Mouse (Mus musculus) stomach, embryonic 15.5 days (tissue): ENCODE data around the gene Csf3r. TPM values are rescaled to one million over a fixed set of nuclear protein-coding genes. Genes with fewer than 3 reads are reported as not detected.
"Not testable (repeated sequence)": the region's sequence is repeated elsewhere in the genome, so short reads cannot be mapped to it uniquely, and the experiment has no call there.

ENCODE experiments used
- ATAC-seq: fragments of 200-750 bp; cut with Nextera tagmentation; 2 replicates; pipeline ENCODE4 v1.8.0; 2017; ENCODE audit warnings: low read depth, moderate number of reproducible peaks, moderate TSS enrichment; ENCODE audit not compliant: insufficient read depth, low FRiP score
- H3K27ac ChIP-seq: fragments of 300-500 bp; sonication (generic); 2 replicates; pipeline ENCODE4 v1.5.1; 2015; ENCODE audit warnings: mild to moderate bottlenecking, inconsistent platforms
- H3K27me3 ChIP-seq: fragments of 300-500 bp; sonication (generic); replicated peaks from 2 replicates; pipeline ENCODE4 v1.6.1; 2015; ENCODE audit warnings: inconsistent platforms
- H3K36me3 ChIP-seq: fragments of 300-500 bp; sonication (generic); 2 replicates; pipeline ENCODE4 v1.6.1; 2015; ENCODE audit warnings: inconsistent platforms
- H3K4me1 ChIP-seq: fragments of 300-500 bp; sonication (generic); 2 replicates; pipeline ENCODE4 v1.6.1; 2015; ENCODE audit warnings: inconsistent platforms
- H3K4me2 ChIP-seq: fragments of 300-500 bp; sonication (generic); 2 replicates; pipeline ENCODE4 v1.6.1; 2015; ENCODE audit warnings: mild to moderate bottlenecking, inconsistent platforms
- H3K4me3 ChIP-seq: fragments of 300-500 bp; sonication (generic); replicated peaks from 2 replicates; pipeline ENCODE4 v1.5.1; 2015; ENCODE audit warnings: inconsistent platforms
- H3K9ac ChIP-seq: fragments of 300-500 bp; sonication (generic); 2 replicates; pipeline ENCODE4 v1.6.1; 2015; ENCODE audit warnings: inconsistent platforms
- H3K9me3 ChIP-seq: fragments of 300-500 bp; sonication (generic); 2 replicates; pipeline ENCODE4 v1.6.1; 2016; ENCODE audit warnings: inconsistent platforms
- WGBS: fragments of 180-500 bp; shearing (Covaris S2); methylation state at CpG from one replicate; pipeline ENCODE4 v1.1.7; 2015; 5-methylcytosine and 5-hydroxymethylcytosine counted together
- polyA plus RNA-seq: library from polyadenylated mRNA; unstranded; fragments of >200 nt; fragmentation: Nextera tagmentation; extraction: Ambion mirVana; gene quantifications from 2 replicates; pipeline ENCODE4 v1.2.1, GENCODE M21; 2015

The Csf3r gene
- polyA plus RNA-seq = 1.8 and 1.9 TPM in 2 replicates

GRCm38 (mm10) chr4:126024303-126024900 is at the start of gene Csf3r:
TSS of gene Csf3r (plus strand) at chr4:126024550.
- no peak for ATAC-seq
- H3K27me3 ChIP-seq = no peaks in the 10 kb centered on the region
- no peaks in the 10 kb centered on the region for H3K36me3 ChIP-seq
- WGBS = 36% methylated on average over 16 of the region's 16 CpGs
- H3K9ac ChIP-seq = no peak within 1 kb of the TSS
- H3K4me1 ChIP-seq = no peaks in the 10 kb centered on the region
- H3K4me2 ChIP-seq = no peak within 1 kb of the TSS
- H3K4me3 ChIP-seq = 0 out of 2 replicates have a peak within 1 kb of the TSS, but pooled peaks have one; percentile 2
- H3K9me3 ChIP-seq = no peaks in the 10 kb centered on the region
- H3K27ac ChIP-seq = no peak within 1 kb of the TSS

GRCm38 (mm10) chr4:125977768-125978167 is 46.6 kb upstream of the Csf3r start:
- 41% methylated on average over 9 of the region's 9 CpGs for WGBS
- ATAC-seq = no peak
- Histone ChIP-seq H3K9ac (no peak overlapping the region), H3K27ac (no peak overlapping the region), H3K4me1 (no peaks in the 10 kb centered on the region), H3K27me3 (no peaks in the 10 kb centered on the region), H3K9me3 (no peaks in the 10 kb centered on the region), H3K4me3 (no peak overlapping the region), H3K4me2 (no peak overlapping the region), H3K36me3 (no peaks in the 10 kb centered on the region)

GRCm38 (mm10) chr4:125983279-125983678 is 41.1 kb upstream of the Csf3r start:
- Histone ChIP-seq H3K27ac (no peak overlapping the region), H3K36me3 (no peaks in the 10 kb centered on the region), H3K9ac (no peak overlapping the region), H3K4me3 (no peak overlapping the region), H3K9me3 (no peaks in the 10 kb centered on the region), H3K4me2 (no peak overlapping the region), H3K4me1 (no peaks in the 10 kb centered on the region), H3K27me3 (no peaks in the 10 kb centered on the region)
- ATAC-seq = no peak
- WGBS = 85% methylated on average over 8 of the region's 8 CpGs

- WGBS = 39% methylated on average over 2 of the region's 2 CpGs
- H3K4me2 ChIP-seq, ATAC-seq, H3K36me3 ChIP-seq, H3K27me3 ChIP-seq, H3K9ac ChIP-seq, H3K4me1 ChIP-seq, H3K9me3 ChIP-seq, H3K4me3 ChIP-seq, H3K27ac ChIP-seq: not testable (repeated sequence)
These were observed 38.6 kb upstream of the Csf3r start for GRCm38 (mm10) chr4:125985703-125986102.

- no peak overlapping the region for H3K27ac ChIP-seq
- H3K9ac ChIP-seq = no peak overlapping the region
- no peak overlapping the region for H3K4me2 ChIP-seq
- H3K36me3 ChIP-seq = no peaks in the 10 kb centered on the region
- 61% methylated on average over 3 of the region's 3 CpGs for WGBS
- H3K9me3 ChIP-seq = no peaks in the 10 kb centered on the region
- no peak overlapping the region for H3K4me3 ChIP-seq
- ATAC-seq = no peak
- H3K27me3 ChIP-seq = no peaks in the 10 kb centered on the region
- H3K4me1 ChIP-seq = no peaks in the 10 kb centered on the region
These were observed 37.3 kb upstream of the Csf3r start for GRCm38 (mm10) chr4:125987071-125987470.

GRCm38 (mm10) chr4:125989061-125989460 is 35.3 kb upstream of the Csf3r start:
- no peaks in the 10 kb centered on the region for H3K4me1 ChIP-seq
- no peaks in the 10 kb centered on the region for H3K27me3 ChIP-seq
- H3K9me3 ChIP-seq = no peaks in the 10 kb centered on the region
- H3K27ac ChIP-seq = no peak overlapping the region
- no peak overlapping the region for H3K4me3 ChIP-seq
- no peak for ATAC-seq
- 52% methylated on average over 11 of the region's 11 CpGs for WGBS
- no peak overlapping the region for H3K9ac ChIP-seq
- H3K4me2 ChIP-seq = no peak overlapping the region
- no peaks in the 10 kb centered on the region for H3K36me3 ChIP-seq

GRCm38 (mm10) chr4:125990143-125990542 is 34.2 kb upstream of the Csf3r start:
- Histone ChIP-seq H3K27ac (no peak overlapping the region), H3K4me2 (no peak overlapping the region), H3K27me3 (no peaks in the 10 kb centered on the region), H3K9me3 (no peaks in the 10 kb centered on the region), H3K9ac (no peak overlapping the region), H3K4me3 (no peak overlapping the region), H3K36me3 (no peaks in the 10 kb centered on the region), H3K4me1 (no peaks in the 10 kb centered on the region)
- WGBS = 26% methylated on average over 7 of the region's 7 CpGs
- no peak for ATAC-seq

- Histone ChIP-seq H3K36me3 (no peaks in the 10 kb centered on the region), H3K27ac (no peak overlapping the region), H3K9ac (no peak overlapping the region), H3K4me1 (no peaks in the 10 kb centered on the region), H3K27me3 (no peaks in the 10 kb centered on the region), H3K9me3 (no peaks in the 10 kb centered on the region), H3K4me3 (no peak overlapping the region), H3K4me2 (no peak overlapping the region)
- WGBS = 68% methylated on average over 3 of the region's 3 CpGs
- ATAC-seq = no peak
These were observed 32.1 kb upstream of the Csf3r start for GRCm38 (mm10) chr4:125992206-125992605.

GRCm38 (mm10) chr4:125992906-125993305 is 31.4 kb upstream of the Csf3r start:
- H3K27me3 ChIP-seq = no peaks in the 10 kb centered on the region
- H3K36me3 ChIP-seq = no peaks in the 10 kb centered on the region
- H3K4me1 ChIP-seq = no peaks in the 10 kb centered on the region
- no peak overlapping the region for H3K4me3 ChIP-seq
- H3K9ac ChIP-seq = no peak overlapping the region
- no peak overlapping the region for H3K4me2 ChIP-seq
- no peak overlapping the region for H3K27ac ChIP-seq
- ATAC-seq = no peak
- H3K9me3 ChIP-seq = no peaks in the 10 kb centered on the region
- 41% methylated on average over 2 of the region's 2 CpGs for WGBS

- H3K9ac ChIP-seq = no peak overlapping the region
- WGBS = 4% methylated on average over 4 of the region's 4 CpGs
- H3K4me1 ChIP-seq = no peaks in the 10 kb centered on the region
- no peaks in the 10 kb centered on the region for H3K9me3 ChIP-seq
- H3K4me3 ChIP-seq = no peak overlapping the region
- H3K4me2 ChIP-seq = no peak overlapping the region
- no peak for ATAC-seq
- H3K36me3 ChIP-seq = no peaks in the 10 kb centered on the region
- no peaks in the 10 kb centered on the region for H3K27me3 ChIP-seq
- H3K27ac ChIP-seq = no peak overlapping the region
These were observed 27.8 kb upstream of the Csf3r start for GRCm38 (mm10) chr4:125996576-125996975.

GRCm38 (mm10) chr4:125997826-125998225 is 26.5 kb upstream of the Csf3r start:
- no peak overlapping the region for H3K9ac ChIP-seq
- no peaks in the 10 kb centered on the region for H3K9me3 ChIP-seq
- 88% methylated on average over 2 of the region's 2 CpGs for WGBS
- no peaks in the 10 kb centered on the region for H3K36me3 ChIP-seq
- ATAC-seq = no peak
- no peak overlapping the region for H3K4me3 ChIP-seq
- H3K4me2 ChIP-seq = no peak overlapping the region
- no peaks in the 10 kb centered on the region for H3K27me3 ChIP-seq
- no peaks in the 10 kb centered on the region for H3K4me1 ChIP-seq
- no peak overlapping the region for H3K27ac ChIP-seq

- H3K4me3 ChIP-seq = no peak overlapping the region
- H3K9ac ChIP-seq = no peak overlapping the region
- no peaks in the 10 kb centered on the region for H3K4me1 ChIP-seq
- no peaks in the 10 kb centered on the region for H3K9me3 ChIP-seq
- 82% methylated on average over 12 of the region's 12 CpGs for WGBS
- no peak overlapping the region for H3K27ac ChIP-seq
- no peak; the same call in 1 of the 2 replicates for ATAC-seq
- H3K4me2 ChIP-seq = no peak overlapping the region
- no peaks in the 10 kb centered on the region for H3K27me3 ChIP-seq
- no peaks in the 10 kb centered on the region for H3K36me3 ChIP-seq
These were observed 22.8 kb upstream of the Csf3r start for GRCm38 (mm10) chr4:126001311-126002199.
